In genomic region chr9:83488491-83489210, GRCm38 (mm10) we compare ENCODE assay signal across 7 mouse cellular contexts. TPM values are rescaled to one million over a fixed set of nuclear protein-coding genes. Genes with fewer than 3 reads are reported as not detected.
DNase-seq lines count a peak whose midpoint lies in the region; ATAC-seq and TF ChIP-seq lines count a peak whose summit lies in the region.

No protein-coding gene starts in this region.

- no peak overlapping the region for H3K4me3 ChIP-seq in midbrain, embryonic 11.5 days (ENCODE audit: low read depth, low read length)
- no peak overlapping the region for H3K4me3 ChIP-seq in midbrain, embryonic 10.5 days
- H3K4me3 ChIP-seq in hindbrain, embryonic 16.5 days (ENCODE audit: low read length): peak overlapping the region; percentile 14
- H3K4me3 ChIP-seq in stomach, postnatal 0 days (ENCODE audit: low read depth, low read length): no peak overlapping the region

- H3K4me1 ChIP-seq in midbrain, embryonic 11.5 days (ENCODE audit: control insufficient read depth, insufficient read depth, low read length): no peaks in the 10 kb centered on the region
- peaks cover 7% of the 10 kb centered on the region; the same call in 1 of the 2 replicates for H3K4me1 ChIP-seq in midbrain, embryonic 10.5 days
- peaks cover 11% of the 10 kb centered on the region for H3K4me1 ChIP-seq in hindbrain, embryonic 16.5 days (ENCODE audit: control insufficient read depth, insufficient read depth, low read depth, low read length)
- no peaks in the 10 kb centered on the region for H3K4me1 ChIP-seq in stomach, postnatal 0 days (replicated peaks; ENCODE audit: control insufficient read depth, insufficient read depth)

- H3K9me3 ChIP-seq in midbrain, embryonic 11.5 days (ENCODE audit: control insufficient read depth, low read length): no peaks in the 10 kb centered on the region
- no peaks in the 10 kb centered on the region for H3K9me3 ChIP-seq in midbrain, embryonic 10.5 days (replicated peaks)
- H3K9me3 ChIP-seq in hindbrain, embryonic 16.5 days (ENCODE audit: control insufficient read depth, low read length): no peaks in the 10 kb centered on the region
- H3K9me3 ChIP-seq in stomach, postnatal 0 days (ENCODE audit: control insufficient read depth, low read length): no peaks in the 10 kb centered on the region

- intact Hi-C loops in left cerebral cortex, postnatal 14 days (cut with DNase I): loop anchor here (5.0 kb wide), 2 partner anchors 109 to 124 kb away; no protein-coding TSS in a partner anchor

- H3K27ac ChIP-seq in midbrain, embryonic 11.5 days (ENCODE audit: low read depth, low read length): no peak overlapping the region
- no peak overlapping the region for H3K27ac ChIP-seq in midbrain, embryonic 10.5 days (replicated peaks)
- H3K27ac ChIP-seq in hindbrain, embryonic 16.5 days (ENCODE audit: low read depth, low read length): peak overlapping the region; percentile 52
- no peak overlapping the region for H3K27ac ChIP-seq in stomach, postnatal 0 days (replicated peaks)

- H3K4me2 ChIP-seq in midbrain, embryonic 11.5 days: no peak overlapping the region
- H3K4me2 ChIP-seq in hindbrain, embryonic 16.5 days (ENCODE audit: low read length): peak overlapping the region; percentile 48
- no peak overlapping the region for H3K4me2 ChIP-seq in stomach, postnatal 0 days (replicated peaks; ENCODE audit: low read depth)

- WGBS in midbrain, embryonic 11.5 days: 57% methylated on average over 15 of the region's 15 CpGs
- 58% methylated on average over 15 of the region's 15 CpGs for WGBS in midbrain, embryonic 10.5 days
- WGBS in hindbrain, embryonic 16.5 days: 40% methylated on average over 15 of the region's 15 CpGs
- WGBS in stomach, postnatal 0 days: 36% methylated on average over 15 of the region's 15 CpGs

- peak; percentile 46; the same call in 1 of the 2 replicates for ATAC-seq in midbrain, embryonic 11.5 days (ENCODE audit: low FRiP score)
- ATAC-seq in hindbrain, embryonic 16.5 days: peak; percentile 79
- ATAC-seq in stomach, postnatal 0 days (ENCODE audit: low FRiP score, low TSS enrichment): no peak
- ATAC-seq in erythroid progenitor cell, adult 5-6 weeks (replicated peaks; ENCODE audit: low FRiP score, poor library complexity, severe bottlenecking): no peak

- H3K36me3 ChIP-seq in midbrain, embryonic 11.5 days (ENCODE audit: control insufficient read depth, insufficient read depth, low read length): no peaks in the 10 kb centered on the region
- H3K36me3 ChIP-seq in midbrain, embryonic 10.5 days: no peaks in the 10 kb centered on the region
- H3K36me3 ChIP-seq in hindbrain, embryonic 16.5 days (ENCODE audit: control insufficient read depth, insufficient read depth, low read length): no peaks in the 10 kb centered on the region
- H3K36me3 ChIP-seq in stomach, postnatal 0 days (ENCODE audit: control insufficient read depth, insufficient read depth, low read length): no peaks in the 10 kb centered on the region

- no peak for TF ChIP-seq EP300 in stomach, postnatal 0 days (optimal IDR thresholded peaks at IDR 0.05)

- no peaks in the 10 kb centered on the region for H3K27me3 ChIP-seq in midbrain, embryonic 11.5 days (ENCODE audit: control insufficient read depth, insufficient read depth, low read length)
- no peaks in the 10 kb centered on the region for H3K27me3 ChIP-seq in midbrain, embryonic 10.5 days (ENCODE audit: low read depth, poor library complexity, severe bottlenecking)
- H3K27me3 ChIP-seq in hindbrain, embryonic 16.5 days (replicated peaks; ENCODE audit: control insufficient read depth, insufficient read depth, low read length): no peaks in the 10 kb centered on the region
- H3K27me3 ChIP-seq in stomach, postnatal 0 days (ENCODE audit: control insufficient read depth, insufficient read depth, low read length): no peaks in the 10 kb centered on the region

- H3K9ac ChIP-seq in midbrain, embryonic 11.5 days (ENCODE audit: low read length): no peak overlapping the region
- peak overlapping the region; percentile 45; the same call in 1 of the 2 replicates for H3K9ac ChIP-seq in hindbrain, embryonic 16.5 days (ENCODE audit: low read depth, low read length)
- H3K9ac ChIP-seq in stomach, postnatal 0 days (ENCODE audit: low read length): no peak overlapping the region

- DNase-seq in midbrain, embryonic 11.5 days (ENCODE audit: low spot score, missing footprints): no peak
- DNase-seq in midbrain, embryonic 10.5 days (ENCODE audit: low spot score): no peak
- DNase-seq in cerebellum, adult 9-11 months: peak; percentile 36
- DNase-seq in left cerebral cortex, postnatal 14 days (ENCODE audit: low spot score in 2 of 2): peak; percentile 41 to 46
- DNase-seq in stomach, postnatal 0 days (ENCODE audit: low spot score): no peak

- TF ChIP-seq CTCF in stomach, postnatal 0 days (IDR thresholded peaks at IDR 0.05; ENCODE audit: low read depth): peak; percentile 77

RNA-seq across cellular contexts. Expression of gene Lca5, which starts 47.7 kb away (rescaled TPM):
- polyA plus RNA-seq in midbrain, embryonic 11.5 days (2014; fragmentation: Nextera tagmentation; extraction: Ambion mirVana): 23.6 and 25.1 TPM in 2 replicates
- 19.9 and 20.2 TPM in 2 replicates for polyA plus RNA-seq in midbrain, embryonic 10.5 days (2016; fragmentation: Nextera tagmentation; extraction: Ambion mirVana)
- 13.3 and 14.7 TPM in 2 replicates for polyA plus RNA-seq in hindbrain, embryonic 16.5 days (2015; fragmentation: Nextera tagmentation; extraction: Ambion mirVana)
- total RNA-seq in left cerebral cortex, postnatal 14 days (2021): 10 to 100 TPM; 10.0 to 12.0 TPM
- polyA plus RNA-seq in stomach, postnatal 0 days (2015; fragmentation: Nextera tagmentation; extraction: Ambion mirVana): 4.8 and 6.5 TPM in 2 replicates
- 3.2 TPM in 1 of 2 replicates, not detected in the other for total RNA-seq in erythroid progenitor cell, adult 5-6 weeks (2015; ENCODE audit: low replicate concordance)
- total RNA-seq in erythroid progenitor cell, adult 5-6 weeks (2017; ENCODE audit: low replicate concordance): not detected in 2 replicates

RNA-seq across cellular contexts. Expression of gene Sh3bgrl2, which starts 59.5 kb away (rescaled TPM):
- polyA plus RNA-seq in midbrain, embryonic 11.5 days (2014; fragmentation: Nextera tagmentation; extraction: Ambion mirVana): 10.1 and 12.2 TPM in 2 replicates
- polyA plus RNA-seq in midbrain, embryonic 10.5 days (2016; fragmentation: Nextera tagmentation; extraction: Ambion mirVana): 8.5 and 11.0 TPM in 2 replicates
- polyA plus RNA-seq in hindbrain, embryonic 16.5 days (2015; fragmentation: Nextera tagmentation; extraction: Ambion mirVana): 9.1 and 10.6 TPM in 2 replicates
- total RNA-seq in left cerebral cortex, postnatal 14 days (2021): 10 to 100 TPM; 27.4 to 27.6 TPM
- 114 and 117 TPM in 2 replicates for polyA plus RNA-seq in stomach, postnatal 0 days (2015; fragmentation: Nextera tagmentation; extraction: Ambion mirVana)
- total RNA-seq in erythroid progenitor cell, adult 5-6 weeks (2015; ENCODE audit: low replicate concordance): 4.0 TPM in 1 of 2 replicates, not detected in the other
- 0.13 and 0.30 TPM in 2 replicates for total RNA-seq in erythroid progenitor cell, adult 5-6 weeks (2017; ENCODE audit: low replicate concordance)

Comparison
In these comparisons a context has a peak if more than half of its experiments do, and no peak if none do; other contexts are left out.
1. ATAC-seq: peak in midbrain, embryonic 11.5 days (single experiment) and hindbrain, embryonic 16.5 days (single experiment); none in stomach, postnatal 0 days (single experiment) and erythroid progenitor cell, adult 5-6 weeks (single experiment).
2. DNase-seq: peak in cerebellum, adult 9-11 months (single experiment) and left cerebral cortex, postnatal 14 days (2 of 2); none in midbrain, embryonic 11.5 days (single experiment), midbrain, embryonic 10.5 days (single experiment) and stomach, postnatal 0 days (single experiment).